Mouse (Mus musculus) cerebellum, adult 18-20 months (tissue): ENCODE measurements at regions not wholly inside any gene's neighbourhood (a gene's known extent, or its start where the extent isn't known, plus 50 kb on each side); places are given as distances from the start of the nearest gene placed in this dataset.
"Not testable (repeated sequence)": the region's sequence is repeated elsewhere in the genome, so short reads cannot be mapped to it uniquely, and the experiment has no call there.

Experiments used
- DNase-seq, 2 experiments: peaks; one replicate each; pipeline ENCODE4 v3.0.0; 2021

GRCm38 (mm10) chr13:61957197-61957596 is 172.5 kb upstream of the Zfp808 start:
- DNase-seq = not testable (repeated sequence)

GRCm38 (mm10) chr13:61978856-61979255 is 150.8 kb upstream of the Zfp808 start:
- DNase-seq = not testable (repeated sequence)

GRCm38 (mm10) chr13:61996519-61996918 is 133.2 kb upstream of the Zfp808 start:
- not testable (repeated sequence) for DNase-seq

GRCm38 (mm10) chr13:61998803-61999202 is 130.9 kb upstream of the Zfp808 start:
- not testable (repeated sequence) for DNase-seq

GRCm38 (mm10) chr13:62007321-62007720 is 122.4 kb upstream of the Zfp808 start:
- peak; percentile 4 to 5 for DNase-seq

GRCm38 (mm10) chr13:62015424-62016167 is 114.1 kb upstream of the Zfp808 start:
- DNase-seq = peak; percentile 16 to 36

- DNase-seq = not testable (repeated sequence)
These were observed 113.6 kb upstream of the Zfp808 start for GRCm38 (mm10) chr13:62016168-62016502.

- DNase-seq = not testable (repeated sequence)
These were observed 92.0 kb upstream of the Zfp808 start for GRCm38 (mm10) chr13:62037646-62038045.

- DNase-seq = not testable (repeated sequence)
These were observed 51.6 kb upstream of the Zfp808 start for GRCm38 (mm10) chr13:62077951-62078671.

GRCm38 (mm10) chr13:62078893-62079292 is 50.8 kb upstream of the Zfp808 start:
- DNase-seq = not testable (repeated sequence)
